Comparison of ENCODE assay signal across 15 mouse cellular contexts in genomic region chr9:118891068-118891467, GRCm38 (mm10). TPM values are rescaled to one million over a fixed set of nuclear protein-coding genes. Genes with fewer than 3 reads are reported as not detected.
DNase-seq lines count a peak whose midpoint lies in the region; ATAC-seq and TF ChIP-seq lines count a peak whose summit lies in the region.
"Had no signal": no experiment of that assay in that cellular context is flagged by ENCODE, and none has a peak within 500 bp of the region (broad histone marks: within the 10 kb centered on the region; RNA-seq: fewer than 3 reads in every experiment).

No protein-coding gene starts in this region.

- H3K9ac ChIP-seq in hindbrain, embryonic 12.5 days = no peak overlapping the region
- H3K9ac ChIP-seq in hindbrain, embryonic 14.5 days = no peak overlapping the region
- no peak overlapping the region for H3K9ac ChIP-seq in lung, embryonic 16.5 days (ENCODE audit: low read length)
- H3K9ac ChIP-seq in lung, postnatal 0 days (replicated peaks; ENCODE audit: low read depth) = no peak overlapping the region
- no peak overlapping the region for H3K9ac ChIP-seq in stomach, postnatal 0 days (ENCODE audit: low read length)
- H3K9ac ChIP-seq: hindbrain, embryonic 13.5 days; liver, embryonic 13.5 days had no signal

- no peak for TF ChIP-seq EP300 in lung, postnatal 0 days (IDR thresholded peaks at IDR 0.05)
- TF ChIP-seq EP300 in stomach, postnatal 0 days (optimal IDR thresholded peaks at IDR 0.05) = no peak

- TF ChIP-seq CTCF in lung, postnatal 0 days (IDR thresholded peaks at IDR 0.05) = no peak
- TF ChIP-seq CTCF in stomach, postnatal 0 days (IDR thresholded peaks at IDR 0.05; ENCODE audit: low read depth) = no peak

- no peaks in the 10 kb centered on the region for H3K27me3 ChIP-seq in hindbrain, embryonic 12.5 days
- H3K27me3 ChIP-seq in hindbrain, embryonic 14.5 days (ENCODE audit: control insufficient read depth, insufficient read depth, low read length) = no peaks in the 10 kb centered on the region
- no peaks in the 10 kb centered on the region for H3K27me3 ChIP-seq in lung, embryonic 16.5 days (ENCODE audit: control insufficient read depth, insufficient read depth, low read depth, low read length)
- no peaks in the 10 kb centered on the region for H3K27me3 ChIP-seq in lung, postnatal 0 days (replicated peaks; ENCODE audit: insufficient read depth, low read length)
- no peaks in the 10 kb centered on the region for H3K27me3 ChIP-seq in limb, embryonic 10.5 days (ENCODE audit: low read depth, poor library complexity, severe bottlenecking)
- no peaks in the 10 kb centered on the region for H3K27me3 ChIP-seq in stomach, postnatal 0 days (ENCODE audit: control insufficient read depth, insufficient read depth, low read length)
- H3K27me3 ChIP-seq: hindbrain, embryonic 13.5 days; liver, embryonic 13.5 days had no signal

- H3K36me3 ChIP-seq in hindbrain, embryonic 12.5 days = no peaks in the 10 kb centered on the region
- no peaks in the 10 kb centered on the region for H3K36me3 ChIP-seq in hindbrain, embryonic 14.5 days (replicated peaks; ENCODE audit: control insufficient read depth, insufficient read depth)
- H3K36me3 ChIP-seq in lung, embryonic 16.5 days (ENCODE audit: control insufficient read depth, insufficient read depth, low read length) = 0 out of 2 replicates have a peak, but pooled peaks cover 2% of the 10 kb centered on the region
- H3K36me3 ChIP-seq in lung, postnatal 0 days (ENCODE audit: insufficient read depth, low read length) = no peaks in the 10 kb centered on the region
- H3K36me3 ChIP-seq in limb, embryonic 10.5 days = peaks cover 25% of the 10 kb centered on the region
- no peaks in the 10 kb centered on the region for H3K36me3 ChIP-seq in stomach, postnatal 0 days (ENCODE audit: control insufficient read depth, insufficient read depth, low read length)
- H3K36me3 ChIP-seq: hindbrain, embryonic 13.5 days; liver, embryonic 13.5 days had no signal

- ATAC-seq in hindbrain, embryonic 12.5 days (ENCODE audit: low FRiP score) = no peak
- no peak for ATAC-seq in hindbrain, embryonic 14.5 days (ENCODE audit: low FRiP score)
- ATAC-seq in lung, embryonic 16.5 days (ENCODE audit: low read depth) = no peak
- no peak for ATAC-seq in lung, postnatal 0 days
- peak; percentile 33; the same call in 1 of the 2 replicates for ATAC-seq in stomach, postnatal 0 days (ENCODE audit: low FRiP score, low TSS enrichment)
- ATAC-seq in activated CD4-positive, CD25-positive, alpha-beta regulatory T cell, adult 4 months = no peak

- peaks cover 17% of the 10 kb centered on the region for H3K4me1 ChIP-seq in hindbrain, embryonic 12.5 days
- no peaks in the 10 kb centered on the region for H3K4me1 ChIP-seq in hindbrain, embryonic 14.5 days (replicated peaks; ENCODE audit: control insufficient read depth, insufficient read depth, low read length)
- peaks cover 11% of the 10 kb centered on the region for H3K4me1 ChIP-seq in lung, embryonic 16.5 days (replicated peaks; ENCODE audit: control insufficient read depth, insufficient read depth, low read length)
- no peaks in the 10 kb centered on the region for H3K4me1 ChIP-seq in lung, postnatal 0 days (ENCODE audit: insufficient read depth, low read depth, low read length)
- H3K4me1 ChIP-seq in limb, embryonic 10.5 days = peaks cover 33% of the 10 kb centered on the region
- 0 out of 2 replicates have a peak, but pooled peaks cover 3% of the 10 kb centered on the region for H3K4me1 ChIP-seq in stomach, postnatal 0 days (replicated peaks; ENCODE audit: control insufficient read depth, insufficient read depth)
- H3K4me1 ChIP-seq: liver, embryonic 13.5 days had no signal

- no peak for DNase-seq in hindbrain, embryonic 14.5 days (ENCODE audit: low spot score)
- no peak for DNase-seq in lung, postnatal 0 days (ENCODE audit: low spot score)
- no peak for DNase-seq in limb, embryonic 10.5 days (ENCODE audit: low spot score)
- no peak for DNase-seq in stomach, postnatal 0 days (ENCODE audit: low spot score)
- no peak for DNase-seq in cerebellum, postnatal 36 days
- DNase-seq: cerebellum, adult 11-12 months; liver, embryonic 13.5 days; midbrain, embryonic 14.5 days; thymus, postnatal 25 days had no signal

- no peak overlapping the region for H3K4me2 ChIP-seq in hindbrain, embryonic 12.5 days (replicated peaks)
- no peak overlapping the region for H3K4me2 ChIP-seq in hindbrain, embryonic 14.5 days (replicated peaks)
- no peak overlapping the region for H3K4me2 ChIP-seq in lung, embryonic 16.5 days (ENCODE audit: low read depth, low read length)
- no peak overlapping the region for H3K4me2 ChIP-seq in lung, postnatal 0 days (replicated peaks; ENCODE audit: low read depth, low read length)
- no peak overlapping the region for H3K4me2 ChIP-seq in stomach, postnatal 0 days (replicated peaks; ENCODE audit: low read depth)
- H3K4me2 ChIP-seq: hindbrain, embryonic 13.5 days; liver, embryonic 13.5 days had no signal

- WGBS in hindbrain, embryonic 12.5 days = 85% methylated on average over 6 of the region's 6 CpGs
- 85% methylated on average over 6 of the region's 6 CpGs for WGBS in hindbrain, embryonic 14.5 days
- WGBS in lung, embryonic 16.5 days = 75% methylated on average over 6 of the region's 6 CpGs
- WGBS in lung, postnatal 0 days = 74% methylated on average over 6 of the region's 6 CpGs
- 90% methylated on average over 6 of the region's 6 CpGs for WGBS in limb, embryonic 10.5 days
- 68% methylated on average over 6 of the region's 6 CpGs for WGBS in stomach, postnatal 0 days

- H3K27ac ChIP-seq in hindbrain, embryonic 12.5 days = peak overlapping the region; percentile 12; the same call in 1 of the 2 replicates
- H3K27ac ChIP-seq in hindbrain, embryonic 14.5 days = no peak overlapping the region
- H3K27ac ChIP-seq in lung, embryonic 16.5 days (ENCODE audit: low read length) = peak overlapping the region; percentile 62; the same call in 1 of the 2 replicates
- H3K27ac ChIP-seq in lung, postnatal 0 days (ENCODE audit: low read length) = no peak overlapping the region
- H3K27ac ChIP-seq in limb, embryonic 10.5 days = peak overlapping the region; percentile 75
- H3K27ac ChIP-seq in stomach, postnatal 0 days (replicated peaks) = peak overlapping the region; percentile 61
- H3K27ac ChIP-seq: heart, adult 2 months; hindbrain, embryonic 13.5 days; liver, embryonic 13.5 days; macrophage had no signal

- no peak overlapping the region for H3K4me3 ChIP-seq in hindbrain, embryonic 12.5 days
- H3K4me3 ChIP-seq in hindbrain, embryonic 14.5 days (replicated peaks; ENCODE audit: low read length) = no peak overlapping the region
- no peak overlapping the region for H3K4me3 ChIP-seq in lung, embryonic 16.5 days (ENCODE audit: low read length)
- H3K4me3 ChIP-seq in lung, postnatal 0 days (ENCODE audit: low read depth, low read length) = no peak overlapping the region
- H3K4me3 ChIP-seq in limb, embryonic 10.5 days = no peak overlapping the region
- no peak overlapping the region for H3K4me3 ChIP-seq in stomach, postnatal 0 days (ENCODE audit: low read depth, low read length)
- H3K4me3 ChIP-seq: heart, adult 2 months; hindbrain, embryonic 13.5 days; liver, embryonic 13.5 days had no signal

- no peaks in the 10 kb centered on the region for H3K9me3 ChIP-seq in hindbrain, embryonic 12.5 days (replicated peaks)
- H3K9me3 ChIP-seq in hindbrain, embryonic 14.5 days (ENCODE audit: control insufficient read depth, low read length) = no peaks in the 10 kb centered on the region
- H3K9me3 ChIP-seq in lung, embryonic 16.5 days (ENCODE audit: control insufficient read depth, low read length) = no peaks in the 10 kb centered on the region
- H3K9me3 ChIP-seq in lung, postnatal 0 days (ENCODE audit: low read length) = no peaks in the 10 kb centered on the region
- no peaks in the 10 kb centered on the region for H3K9me3 ChIP-seq in limb, embryonic 10.5 days (replicated peaks)
- no peaks in the 10 kb centered on the region for H3K9me3 ChIP-seq in stomach, postnatal 0 days (ENCODE audit: control insufficient read depth, low read length)
- H3K9me3 ChIP-seq: hindbrain, embryonic 13.5 days; liver, embryonic 13.5 days had no signal

RNA-seq across cellular contexts. Expression of gene Ctdspl, which starts 35.2 kb away (rescaled TPM):
- polyA plus RNA-seq in hindbrain, embryonic 12.5 days (2016; fragmentation: Nextera tagmentation; extraction: Ambion mirVana) = 8.1 and 11.7 TPM in 2 replicates
- polyA plus RNA-seq in hindbrain, embryonic 14.5 days (2014; fragmentation: Nextera tagmentation; extraction: Ambion mirVana) = 7.5 and 7.7 TPM in 2 replicates
- polyA plus RNA-seq in lung, embryonic 16.5 days (2015; fragmentation: Nextera tagmentation; extraction: Ambion mirVana) = 23.3 and 26.7 TPM in 2 replicates
- polyA plus RNA-seq in lung, postnatal 0 days (2015; fragmentation: Nextera tagmentation; extraction: Ambion mirVana) = 27.8 and 29.9 TPM in 2 replicates
- 8.8 and 11.6 TPM in 2 replicates for polyA plus RNA-seq in limb, embryonic 10.5 days (2016; fragmentation: Nextera tagmentation; extraction: Ambion mirVana)
- 7.4 and 9.0 TPM in 2 replicates for polyA plus RNA-seq in stomach, postnatal 0 days (2015; fragmentation: Nextera tagmentation; extraction: Ambion mirVana)
- 1 to 10 TPM; 1.0 to 1.2 TPM for polyA plus RNA-seq in activated CD4-positive, CD25-positive, alpha-beta regulatory T cell, adult 4 months (2017; shearing (Covaris generic))

Comparison
In these comparisons a context has a peak if more than half of its experiments do, and no peak if none do; other contexts are left out.
1. H3K27ac ChIP-seq: peak in hindbrain, embryonic 12.5 days (single experiment), lung, embryonic 16.5 days (single experiment), limb, embryonic 10.5 days (single experiment) and stomach, postnatal 0 days (single experiment); none in hindbrain, embryonic 14.5 days (single experiment) and lung, postnatal 0 days (single experiment).